Mouse (Mus musculus): ENCODE measurements around the gene Olfr1205. TPM values are rescaled to one million over a fixed set of nuclear protein-coding genes. Genes with fewer than 3 reads are reported as not detected.

The Olfr1205 gene
- total RNA-seq (2015) (not detected in 2 replicates), total RNA-seq (2017) (not detected in 2 replicates)

DNA sequence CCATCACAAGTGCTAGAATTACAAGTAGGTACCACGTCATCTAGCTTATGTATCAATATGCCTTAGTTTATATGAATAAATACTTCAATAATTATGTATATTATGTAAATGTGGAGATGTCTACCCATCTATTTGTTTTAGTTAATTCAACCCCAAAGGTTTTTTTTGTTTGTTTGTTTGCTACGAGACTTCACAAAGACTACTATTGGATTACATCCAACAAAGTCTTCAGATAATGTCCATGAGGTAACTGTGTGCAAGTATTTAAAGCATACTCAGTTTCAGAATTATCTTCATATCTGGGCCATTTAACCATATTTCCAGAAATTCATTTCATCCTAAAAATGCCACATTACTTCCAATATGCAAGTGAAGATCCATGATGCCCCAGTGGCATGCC lies at the start of gene Olfr1205:
Gene Olfr1205 (plus strand): TSS at position 301 of the 400 bp plus-strand sequence.
- ATAC-seq (ENCODE audit: poor library complexity, severe bottlenecking): no peak

DNA sequence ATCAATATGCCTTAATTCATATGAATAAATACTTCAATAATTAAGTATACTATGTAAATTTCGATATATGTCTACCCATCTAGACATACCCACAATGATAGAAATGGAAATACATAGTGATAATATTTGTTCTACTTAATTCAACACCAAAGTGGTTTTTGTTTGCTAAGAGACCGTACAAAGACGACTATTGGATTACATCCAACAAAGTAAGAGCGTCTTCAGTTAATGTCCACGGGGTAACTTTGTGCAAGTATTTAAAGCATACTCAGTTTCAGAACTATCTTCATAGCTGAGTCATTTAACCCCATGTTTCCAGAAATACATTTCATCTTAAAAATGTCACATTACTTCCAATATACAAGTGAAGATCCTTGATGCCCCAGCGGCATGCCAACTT lies 36.8 kb upstream of the Olfr1205 start, which contains the start of gene Olfr1201:
Gene Olfr1201 (plus strand): TSS at position 301 of the 400 bp plus-strand sequence.
- ATAC-seq (ENCODE audit: poor library complexity, severe bottlenecking): no peak

DNA sequence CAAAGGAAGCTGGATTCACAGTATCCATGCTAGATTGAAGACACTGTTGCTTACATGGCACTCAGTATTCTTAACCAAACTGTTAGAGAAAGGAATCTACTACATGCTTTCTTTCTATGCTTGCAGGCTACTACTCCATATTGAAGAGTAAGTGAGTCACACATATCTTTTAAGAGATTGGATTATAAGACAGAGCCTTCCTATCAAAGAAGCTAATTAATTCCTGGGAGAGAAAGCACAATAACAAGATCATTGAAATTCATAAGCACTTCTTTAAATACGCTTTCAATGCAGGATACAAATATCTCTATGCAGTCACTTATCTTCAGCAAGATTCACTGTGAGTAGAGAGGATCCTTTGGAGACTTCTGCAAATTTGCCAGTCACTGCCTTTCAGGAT lies 15.3 kb upstream of the Olfr1205 start, which contains the start of gene Olfr1202:
Gene Olfr1202 (plus strand): TSS at position 301 of the 400 bp plus-strand sequence.
- no peak for ATAC-seq (ENCODE audit: poor library complexity, severe bottlenecking)

DNA sequence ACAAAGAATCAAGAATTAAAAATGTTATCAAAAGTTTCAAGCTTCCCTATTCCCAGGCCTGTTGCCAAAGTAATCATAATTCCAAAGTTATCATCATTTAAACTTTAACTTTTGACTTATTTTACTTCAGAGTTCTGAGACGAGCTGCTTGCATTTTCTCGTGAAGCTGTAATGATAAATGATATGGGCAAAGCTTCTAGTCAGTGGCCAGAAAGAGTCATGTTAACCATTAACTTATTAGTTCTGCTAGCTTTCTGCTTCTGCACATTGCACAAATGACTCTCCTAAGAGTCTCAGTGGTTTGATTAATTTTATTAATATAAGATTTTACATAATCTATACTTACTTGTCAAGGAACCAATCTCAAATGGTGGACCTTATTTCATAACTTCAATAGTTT lies 8.9 kb downstream of the Olfr1205 start:
- ATAC-seq (ENCODE audit: poor library complexity, severe bottlenecking): no peak

DNA sequence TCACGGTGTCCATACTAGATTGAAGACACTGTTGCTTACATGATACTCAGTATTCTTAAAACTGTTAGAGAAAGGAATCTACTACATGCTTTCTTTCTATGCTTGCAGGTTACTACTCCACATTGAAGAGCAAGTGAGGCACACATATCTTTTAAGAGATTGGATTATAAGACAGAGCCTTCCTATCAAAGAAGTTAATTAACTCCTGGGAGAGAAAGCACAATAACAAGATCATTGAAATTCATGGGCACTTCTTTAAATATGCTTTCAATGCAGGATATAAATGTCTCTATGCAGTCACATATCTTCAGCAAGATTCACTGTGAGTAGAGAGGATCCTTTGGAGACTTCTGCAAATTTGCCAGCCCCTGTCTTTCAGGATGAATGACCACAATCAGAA lies 19.5 kb downstream of the Olfr1205 start, which contains the start of gene Olfr1204:
Gene Olfr1204 (plus strand): TSS at position 301 of the 400 bp plus-strand sequence.
- ATAC-seq (ENCODE audit: poor library complexity, severe bottlenecking): no peak

DNA sequence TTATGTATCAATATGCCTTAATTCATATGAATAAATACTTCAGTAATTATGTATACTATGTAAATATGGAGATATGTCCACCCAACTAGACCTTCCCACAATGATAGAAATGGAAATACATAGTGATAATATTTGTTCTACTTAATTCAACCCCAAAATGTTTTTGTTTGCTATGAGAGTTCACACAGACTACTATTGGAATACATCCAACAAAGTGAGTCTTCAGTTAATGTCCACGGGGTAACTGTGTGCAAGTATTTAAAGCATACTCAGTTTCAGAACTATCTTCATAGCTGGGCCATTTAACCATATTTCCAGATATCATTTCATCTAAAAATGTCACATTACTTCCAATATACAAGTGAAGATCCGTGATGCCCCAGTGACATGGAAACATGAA lies 33.4 kb downstream of the Olfr1205 start, which contains the start of gene Olfr1206:
Gene Olfr1206 (plus strand): TSS at position 301 of the 400 bp plus-strand sequence.
- no peak for ATAC-seq (ENCODE audit: poor library complexity, severe bottlenecking)

Other genes with a start within 250 kb of the Olfr1205 start
- gene Olfr1189, start 243.3 kb upstream of the Olfr1205 start, total RNA-seq (2015): not detected in 2 replicates
- gene Olfr1189, start 243.3 kb upstream of the Olfr1205 start, total RNA-seq (2017): not detected in 2 replicates
- not detected in 2 replicates for gene Olfr1191-ps1, start 189.2 kb upstream of the Olfr1205 start, total RNA-seq (2015)
- not detected in 2 replicates for gene Olfr1191-ps1, start 189.2 kb upstream of the Olfr1205 start, total RNA-seq (2017)
- gene Olfr1192-ps1, start 181.2 kb upstream of the Olfr1205 start, total RNA-seq (2015): not detected in 2 replicates
- gene Olfr1192-ps1, start 181.2 kb upstream of the Olfr1205 start, total RNA-seq (2017): not detected in 2 replicates
- not detected in 2 replicates for gene Olfr1193, start 154.1 kb upstream of the Olfr1205 start, total RNA-seq (2015)
- not detected in 2 replicates for gene Olfr1193, start 154.1 kb upstream of the Olfr1205 start, total RNA-seq (2017)
- gene Olfr1195, start 140.6 kb upstream of the Olfr1205 start, total RNA-seq (2015): not detected in 2 replicates
- not detected in 2 replicates for gene Olfr1195, start 140.6 kb upstream of the Olfr1205 start, total RNA-seq (2017)
- not detected in 2 replicates for gene Olfr1196, start 125.1 kb upstream of the Olfr1205 start, total RNA-seq (2015)
- gene Olfr1196, start 125.1 kb upstream of the Olfr1205 start, total RNA-seq (2017): not detected in 2 replicates
- gene Olfr1197, start 97.4 kb upstream of the Olfr1205 start, total RNA-seq (2015): not detected in 2 replicates
- gene Olfr1197, start 97.4 kb upstream of the Olfr1205 start, total RNA-seq (2017): not detected in 2 replicates
- gene Olfr1198, start 78.4 kb upstream of the Olfr1205 start, total RNA-seq (2015): not detected in 2 replicates
- not detected in 2 replicates for gene Olfr1198, start 78.4 kb upstream of the Olfr1205 start, total RNA-seq (2017)
- gene Olfr1199, start 69.3 kb upstream of the Olfr1205 start, total RNA-seq (2015): not detected in 2 replicates
- gene Olfr1199, start 69.3 kb upstream of the Olfr1205 start, total RNA-seq (2017): not detected in 2 replicates
- gene Olfr1200, start 59.2 kb upstream of the Olfr1205 start, total RNA-seq (2015): not detected in 2 replicates
- not detected in 2 replicates for gene Olfr1200, start 59.2 kb upstream of the Olfr1205 start, total RNA-seq (2017)
- not detected in 2 replicates for gene Olfr1201, start 36.7 kb upstream of the Olfr1205 start, total RNA-seq (2015)
- gene Olfr1201, start 36.7 kb upstream of the Olfr1205 start, total RNA-seq (2017): not detected in 2 replicates
- gene Olfr1202, start 15.2 kb upstream of the Olfr1205 start, total RNA-seq (2015): not detected in 2 replicates
- not detected in 2 replicates for gene Olfr1202, start 15.2 kb upstream of the Olfr1205 start, total RNA-seq (2017)
- not detected in 2 replicates for gene Olfr1204, start 19.6 kb downstream of the Olfr1205 start, total RNA-seq (2015)
- not detected in 2 replicates for gene Olfr1204, start 19.6 kb downstream of the Olfr1205 start, total RNA-seq (2017)
- not detected in 2 replicates for gene Olfr1206, start 33.5 kb downstream of the Olfr1205 start, total RNA-seq (2015)
- not detected in 2 replicates for gene Olfr1206, start 33.5 kb downstream of the Olfr1205 start, total RNA-seq (2017)
- not detected in 2 replicates for gene Olfr1208, start 72.6 kb downstream of the Olfr1205 start, total RNA-seq (2015)
- gene Olfr1208, start 72.6 kb downstream of the Olfr1205 start, total RNA-seq (2017): not detected in 2 replicates
- not detected in 2 replicates for gene Olfr1209, start 85.4 kb downstream of the Olfr1205 start, total RNA-seq (2015)
- gene Olfr1209, start 85.4 kb downstream of the Olfr1205 start, total RNA-seq (2017): not detected in 2 replicates
- not detected in 2 replicates for gene Olfr1211, start 108.4 kb downstream of the Olfr1205 start, total RNA-seq (2015)
- gene Olfr1211, start 108.4 kb downstream of the Olfr1205 start, total RNA-seq (2017): not detected in 2 replicates
- gene Olfr1212, start 124.2 kb downstream of the Olfr1205 start, total RNA-seq (2015): not detected in 2 replicates
- gene Olfr1212, start 124.2 kb downstream of the Olfr1205 start, total RNA-seq (2017): not detected in 2 replicates
- not detected in 2 replicates for gene Gm13762, start 150.5 kb downstream of the Olfr1205 start, total RNA-seq (2015)
- gene Gm13762, start 150.5 kb downstream of the Olfr1205 start, total RNA-seq (2017): not detected in 2 replicates
- gene Olfr1214, start 162.9 kb downstream of the Olfr1205 start, total RNA-seq (2015): not detected in 2 replicates
- gene Olfr1214, start 162.9 kb downstream of the Olfr1205 start, total RNA-seq (2017): not detected in 2 replicates
- gene Olfr1215, start 177.2 kb downstream of the Olfr1205 start, total RNA-seq (2015): not detected in 2 replicates
- not detected in 2 replicates for gene Olfr1215, start 177.2 kb downstream of the Olfr1205 start, total RNA-seq (2017)
- gene Olfr1216, start 188.6 kb downstream of the Olfr1205 start, total RNA-seq (2015): not detected in 2 replicates
- gene Olfr1216, start 188.6 kb downstream of the Olfr1205 start, total RNA-seq (2017): not detected in 2 replicates
- gene Olfr1217, start 202.3 kb downstream of the Olfr1205 start, total RNA-seq (2015): not detected in 2 replicates
- gene Olfr1217, start 202.3 kb downstream of the Olfr1205 start, total RNA-seq (2017): not detected in 2 replicates
- gene Olfr1218, start 231.4 kb downstream of the Olfr1205 start, total RNA-seq (2015): not detected in 2 replicates
- not detected in 2 replicates for gene Olfr1218, start 231.4 kb downstream of the Olfr1205 start, total RNA-seq (2017)